Mouse (Mus musculus): ENCODE data around the gene Syn3. TPM values are rescaled to one million over a fixed set of nuclear protein-coding genes. Genes with fewer than 3 reads are reported as not detected.

The Syn3 gene
- polyA plus RNA-seq, 1 experiment: 9.5 TPM

- WGBS: 85% methylated on average over 6 of the region's 6 CpGs
- no peak for DNase-seq
- H3K4me1 ChIP-seq (ENCODE audit: control insufficient read depth, insufficient read depth, low read length): no peaks in the 10 kb centered on the region; the same call in 1 of the 2 replicates
- no peak overlapping the region for H3K27ac ChIP-seq (ENCODE audit: insufficient read depth, low read length)
- no peak overlapping the region for H3K4me3 ChIP-seq (replicated peaks; ENCODE audit: insufficient read depth, low read depth, low read length)
- H3K27me3 ChIP-seq (ENCODE audit: control insufficient read depth, insufficient read depth, low read length): no peaks in the 10 kb centered on the region
- TF ChIP-seq CTCF (IDR thresholded peaks at IDR 0.05; ENCODE audit: borderline replicate concordance, insufficient read depth, low read depth, low read length) (no peak), POLR2A (IDR thresholded peaks at IDR 0.05; ENCODE audit: borderline replicate concordance, insufficient read depth, low read length) (no peak)
Measured at GRCm38 (mm10) chr10:86310527-86310926, 188.2 kb downstream of the Syn3 start.

DNA sequence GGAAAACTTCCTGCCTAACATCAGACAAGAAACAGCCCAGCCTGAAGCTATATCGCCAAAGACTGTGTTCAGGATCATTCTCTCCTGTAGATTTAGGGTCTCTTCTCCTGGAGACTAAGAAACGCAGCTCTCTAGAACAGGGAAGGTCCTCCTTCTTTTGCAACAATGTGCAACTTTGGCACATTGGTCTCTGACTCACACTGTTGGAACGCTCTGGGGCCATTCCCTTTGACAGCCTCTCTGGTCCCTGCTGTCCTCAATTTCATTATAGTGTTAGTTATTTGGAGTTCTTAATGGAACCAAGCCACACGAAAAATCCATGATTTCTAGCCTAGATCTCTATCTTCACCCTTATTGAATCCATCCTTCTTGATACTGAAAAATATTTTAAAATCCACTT is 191.5 kb downstream of the Syn3 start:
- 82% methylated on average over 4 of the region's 4 CpGs for WGBS
- no peak for DNase-seq
- Histone ChIP-seq H3K27me3 (ENCODE audit: control insufficient read depth, insufficient read depth, low read length) (no peaks in the 10 kb centered on the region), H3K27ac (ENCODE audit: insufficient read depth, low read length) (no peak overlapping the region), H3K4me3 (replicated peaks; ENCODE audit: insufficient read depth, low read depth, low read length) (no peak overlapping the region), H3K4me1 (ENCODE audit: control insufficient read depth, insufficient read depth, low read length) (peaks cover 8% of the 10 kb centered on the region)
- TF ChIP-seq CTCF (IDR thresholded peaks at IDR 0.05; ENCODE audit: borderline replicate concordance, insufficient read depth, low read depth, low read length): no peak

- no peak for DNase-seq
- H3K27me3 ChIP-seq (ENCODE audit: control insufficient read depth, insufficient read depth, low read length): no peaks in the 10 kb centered on the region
- H3K4me1 ChIP-seq (ENCODE audit: control insufficient read depth, insufficient read depth, low read length): peaks cover 10% of the 10 kb centered on the region
- TF ChIP-seq CTCF (IDR thresholded peaks at IDR 0.05; ENCODE audit: borderline replicate concordance, insufficient read depth, low read depth, low read length): no peak
- TF ChIP-seq POLR2A (IDR thresholded peaks at IDR 0.05; ENCODE audit: borderline replicate concordance, insufficient read depth, low read length): no peak
- WGBS: 45% methylated on average over 2 of the region's 2 CpGs
- H3K4me3 ChIP-seq (replicated peaks; ENCODE audit: insufficient read depth, low read depth, low read length): no peak overlapping the region
- no peak overlapping the region for H3K27ac ChIP-seq (ENCODE audit: insufficient read depth, low read length)
Measured at GRCm38 (mm10) chr10:86304583-86304982, 194.1 kb downstream of the Syn3 start.

- no peaks in the 10 kb centered on the region for H3K27me3 ChIP-seq (ENCODE audit: control insufficient read depth, insufficient read depth, low read length)
- no peak for DNase-seq
- 65% methylated on average over 2 of the region's 2 CpGs for WGBS
- H3K4me1 ChIP-seq (ENCODE audit: control insufficient read depth, insufficient read depth, low read length): peaks cover 10% of the 10 kb centered on the region
- no peak overlapping the region for H3K27ac ChIP-seq (ENCODE audit: insufficient read depth, low read length)
- no peak overlapping the region for H3K4me3 ChIP-seq (replicated peaks; ENCODE audit: insufficient read depth, low read depth, low read length)
- no peak for TF ChIP-seq CTCF (IDR thresholded peaks at IDR 0.05; ENCODE audit: borderline replicate concordance, insufficient read depth, low read depth, low read length)
- no peak for TF ChIP-seq POLR2A (IDR thresholded peaks at IDR 0.05; ENCODE audit: borderline replicate concordance, insufficient read depth, low read length)
Measured at GRCm38 (mm10) chr10:86303495-86303876, 195.2 kb downstream of the Syn3 start.

- 22% methylated on average over 8 of the region's 8 CpGs for WGBS
Measured at GRCm38 (mm10) chr10:86302761-86303494, 195.8 kb downstream of the Syn3 start.

DNA sequence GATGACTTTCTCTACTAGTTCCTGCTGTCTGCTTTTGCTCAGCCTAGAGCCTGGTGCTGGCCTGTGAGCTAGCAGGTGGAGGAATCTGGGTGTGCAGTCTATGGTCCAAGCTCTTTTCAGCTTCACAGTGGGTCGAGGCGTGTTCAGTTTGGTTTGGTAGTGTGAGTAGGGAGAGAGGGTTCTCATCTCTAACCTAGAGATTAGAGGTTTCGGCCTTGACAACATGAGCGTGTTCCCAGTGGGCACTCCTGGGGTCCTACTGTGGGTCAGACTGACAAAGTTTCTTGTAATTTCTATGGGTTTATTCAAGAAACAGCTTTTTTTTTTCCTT is 196.4 kb downstream of the Syn3 start:
- TF ChIP-seq POLR2A (IDR thresholded peaks at IDR 0.05; ENCODE audit: borderline replicate concordance, insufficient read depth, low read length) (no peak), CTCF (IDR thresholded peaks at IDR 0.05; ENCODE audit: borderline replicate concordance, insufficient read depth, low read depth, low read length) (no peak)
- Histone ChIP-seq H3K4me1 (ENCODE audit: control insufficient read depth, insufficient read depth, low read length) (peaks cover 10% of the 10 kb centered on the region), H3K27ac (ENCODE audit: insufficient read depth, low read length) (peak overlapping the region; percentile 70), H3K4me3 (replicated peaks; ENCODE audit: insufficient read depth, low read depth, low read length) (peak overlapping the region; percentile 13), H3K27me3 (ENCODE audit: control insufficient read depth, insufficient read depth, low read length) (no peaks in the 10 kb centered on the region)
- DNase-seq: peak in 1 of 2 experiments; percentile 35
- WGBS: 67% methylated on average over 4 of the region's 4 CpGs

More at GRCm38 (mm10) chr10:86302761-86303494, 195.8 kb downstream of the Syn3 start:
- Histone ChIP-seq H3K4me1 (ENCODE audit: control insufficient read depth, insufficient read depth, low read length) (peaks cover 10% of the 10 kb centered on the region), H3K4me3 (replicated peaks; ENCODE audit: insufficient read depth, low read depth, low read length) (no peak overlapping the region), H3K27ac (ENCODE audit: insufficient read depth, low read length) (peak overlapping the region; percentile 0; the same call in 1 of the 2 replicates), H3K27me3 (ENCODE audit: control insufficient read depth, insufficient read depth, low read length) (no peaks in the 10 kb centered on the region)
- TF ChIP-seq POLR2A (IDR thresholded peaks at IDR 0.05; ENCODE audit: borderline replicate concordance, insufficient read depth, low read length) (no peak), CTCF (IDR thresholded peaks at IDR 0.05; ENCODE audit: borderline replicate concordance, insufficient read depth, low read depth, low read length) (peak; percentile 89)
- DNase-seq: peak; percentile 80 to 83

DNA sequence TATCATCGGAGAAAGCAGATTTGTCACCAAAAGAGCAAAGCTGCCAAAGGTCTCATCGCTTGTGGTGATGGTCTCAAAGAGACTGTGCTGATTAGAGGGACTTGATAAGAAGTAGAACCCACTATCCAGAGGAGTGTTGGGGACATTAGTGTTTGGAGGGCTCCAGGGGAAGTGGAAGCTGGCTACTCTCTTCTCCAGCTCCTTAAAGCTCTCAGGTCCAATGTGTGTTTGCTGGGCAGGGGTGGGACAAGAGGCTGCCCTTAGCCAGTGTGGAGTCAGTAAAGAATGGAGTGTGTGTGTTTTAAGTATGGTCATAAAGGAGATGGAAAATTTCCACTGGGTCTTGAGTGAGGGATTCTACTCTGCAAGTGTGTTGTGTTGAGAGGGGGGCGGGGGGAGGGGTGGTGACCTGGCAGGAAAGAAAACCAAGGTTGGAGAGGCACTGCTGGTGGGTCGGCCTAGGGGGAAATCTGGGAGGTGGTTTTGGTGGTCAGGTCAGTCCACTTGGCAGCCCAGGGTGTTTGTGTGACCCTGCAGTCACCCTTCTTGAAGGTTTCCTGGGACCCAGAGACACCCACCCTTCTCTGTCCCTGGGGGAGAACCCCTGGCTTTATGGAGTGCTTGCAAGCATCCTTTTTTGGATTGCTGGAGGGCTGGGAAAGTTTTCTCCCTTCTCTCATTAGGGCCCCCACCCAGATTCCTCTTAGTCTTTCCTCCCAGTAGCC is 196.9 kb downstream of the Syn3 start:
- no peak for TF ChIP-seq CTCF (IDR thresholded peaks at IDR 0.05; ENCODE audit: borderline replicate concordance, insufficient read depth, low read depth, low read length)
- no peak for TF ChIP-seq POLR2A (IDR thresholded peaks at IDR 0.05; ENCODE audit: borderline replicate concordance, insufficient read depth, low read length)
- H3K4me1 ChIP-seq (ENCODE audit: control insufficient read depth, insufficient read depth, low read length): peaks cover 10% of the 10 kb centered on the region
- H3K4me3 ChIP-seq (replicated peaks; ENCODE audit: insufficient read depth, low read depth, low read length): peak overlapping the region; percentile 34
- peak overlapping the region; percentile 70 for H3K27ac ChIP-seq (ENCODE audit: insufficient read depth, low read length)
- WGBS: 77% methylated on average over 4 of the region's 4 CpGs
- peak in 1 of 2 experiments; percentile 23 for DNase-seq
- H3K27me3 ChIP-seq (ENCODE audit: control insufficient read depth, insufficient read depth, low read length): no peaks in the 10 kb centered on the region

DNA sequence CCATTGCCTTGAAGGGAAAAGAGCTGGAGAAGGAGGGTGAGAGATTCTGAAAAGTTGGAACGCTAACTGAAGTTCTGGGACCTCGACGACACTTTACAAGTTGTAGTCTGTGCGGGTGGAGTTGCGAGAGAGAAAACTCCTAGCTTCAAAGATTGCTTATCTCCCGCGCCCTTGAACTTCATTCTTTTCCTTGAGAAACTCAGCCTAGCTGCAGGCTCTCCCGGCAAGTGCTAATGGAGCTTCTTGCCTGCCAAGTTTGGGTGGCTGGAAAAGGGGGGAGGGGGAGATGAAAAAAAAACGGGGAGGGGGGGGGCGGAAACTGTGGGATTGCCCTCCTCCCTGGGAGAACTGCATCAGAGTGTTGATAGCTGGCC is 197.6 kb downstream of the Syn3 start:
- Histone ChIP-seq H3K4me3 (replicated peaks; ENCODE audit: insufficient read depth, low read depth, low read length) (peak overlapping the region; percentile 59), H3K27me3 (ENCODE audit: control insufficient read depth, insufficient read depth, low read length) (no peaks in the 10 kb centered on the region), H3K4me1 (ENCODE audit: control insufficient read depth, insufficient read depth, low read length) (peaks cover 10% of the 10 kb centered on the region), H3K27ac (ENCODE audit: insufficient read depth, low read length) (no peak overlapping the region; the same call in 1 of the 2 replicates)
- no peak for DNase-seq
- WGBS: 33% methylated on average over 10 of the region's 10 CpGs
- TF ChIP-seq POLR2A (IDR thresholded peaks at IDR 0.05; ENCODE audit: borderline replicate concordance, insufficient read depth, low read length) (no peak), CTCF (IDR thresholded peaks at IDR 0.05; ENCODE audit: borderline replicate concordance, insufficient read depth, low read depth, low read length) (no peak)
